Mouse (Mus musculus): ENCODE results near the gene Rragd.
"Not testable (repeated sequence)": the region's sequence is repeated elsewhere in the genome, so short reads cannot be mapped to it uniquely, and the experiment has no call there.

Gene Rragd

GRCm38 (mm10) chr4:32985684-32986083 lies 2.8 kb downstream of the Rragd start:
- in situ Hi-C loops (cut with MboI): no loop called here

- in situ Hi-C loops (cut with MboI): no loop called here
These were observed 4.2 kb downstream of the Rragd start for GRCm38 (mm10) chr4:32987006-32987405.

- in situ Hi-C loops (cut with MboI): no loop called here
These were observed 6.5 kb downstream of the Rragd start for GRCm38 (mm10) chr4:32989346-32989745.

GRCm38 (mm10) chr4:32994168-32994567 lies 11.3 kb downstream of the Rragd start:
- in situ Hi-C loops (cut with MboI): no loop called here

- in situ Hi-C loops (cut with MboI): no loop called here
These were observed 13.2 kb downstream of the Rragd start for GRCm38 (mm10) chr4:32996083-32996482.

- in situ Hi-C loops (cut with MboI): no loop called here
These were observed 14.7 kb downstream of the Rragd start for GRCm38 (mm10) chr4:32997571-32997970.

- in situ Hi-C loops (cut with MboI): no loop called here
These were observed 16.2 kb downstream of the Rragd start for GRCm38 (mm10) chr4:32998996-32999395.

- in situ Hi-C loops (cut with MboI): no loop called here
These were observed 19.2 kb downstream of the Rragd start for GRCm38 (mm10) chr4:33002081-33002480.

- in situ Hi-C loops (cut with MboI): not testable (repeated sequence)
These were observed 23.0 kb downstream of the Rragd start for GRCm38 (mm10) chr4:33005595-33006470.

- in situ Hi-C loops (cut with MboI): no loop called here
These were observed 24.0 kb downstream of the Rragd start for GRCm38 (mm10) chr4:33006844-33007243.

GRCm38 (mm10) chr4:33007443-33008217 lies 24.8 kb downstream of the Rragd start:
- in situ Hi-C loops (cut with MboI): no loop called here

- in situ Hi-C loops (cut with MboI): no loop called here
These were observed 27.2 kb downstream of the Rragd start for GRCm38 (mm10) chr4:33010078-33010477.

GRCm38 (mm10) chr4:33012484-33012883 lies 29.6 kb downstream of the Rragd start:
- in situ Hi-C loops (cut with MboI): no loop called here

GRCm38 (mm10) chr4:33018361-33018999 lies 35.6 kb downstream of the Rragd start:
- in situ Hi-C loops (cut with MboI): no loop called here

- in situ Hi-C loops (cut with MboI): no loop called here
These were observed 41.6 kb downstream of the Rragd start for GRCm38 (mm10) chr4:33024420-33024819.

GRCm38 (mm10) chr4:33029104-33029503 lies 46.3 kb downstream of the Rragd start:
- in situ Hi-C loops (cut with MboI): no loop called here

- in situ Hi-C loops (cut with MboI): no loop called here
These were observed 47.7 kb downstream of the Rragd start for GRCm38 (mm10) chr4:33030264-33031194.

- in situ Hi-C loops (cut with MboI): no loop called here
These were observed 48.5 kb downstream of the Rragd start, which contains the start of gene Ube2j1 for GRCm38 (mm10) chr4:33031195-33031960. Gene Ube2j1 (plus strand): TSS chr4:33031416.

GRCm38 (mm10) chr4:33032045-33032444 lies 49.2 kb downstream of the Rragd start:
- in situ Hi-C loops (cut with MboI): no loop called here

- in situ Hi-C loops (cut with MboI): no loop called here
These were observed 50.7 kb downstream of the Rragd start for GRCm38 (mm10) chr4:33033515-33033914.

All from mature B cell (primary cell).